Mouse (Mus musculus) stomach, embryonic 14.5 days (tissue): ENCODE results near the gene Gna12. TPM values are rescaled to one million over a fixed set of nuclear protein-coding genes. Genes with fewer than 3 reads are reported as not detected.
A peak's percentile ranks its signal among the peaks of the same experiment; 100 is the strongest.

ENCODE experiments used
- ATAC-seq: fragments of 200-750 bp; cut with Nextera tagmentation; 2 replicates; pipeline ENCODE4 v1.8.0; 2017; ENCODE audit warnings: low read depth, moderate TSS enrichment; ENCODE audit not compliant: insufficient number of reproducible peaks, insufficient read depth, low FRiP score
- H3K27ac ChIP-seq: fragments of 300-500 bp; sonication (generic); 2 replicates; pipeline ENCODE4 v1.5.1; 2014; ENCODE audit warnings: mild to moderate bottlenecking, low read length, moderate library complexity, mixed read lengths
- H3K27me3 ChIP-seq: fragments of 300-500 bp; sonication (generic); 2 replicates; pipeline ENCODE4 v1.6.1; 2014; ENCODE audit warnings: low read length, control low read depth, mixed read lengths; ENCODE audit not compliant: control insufficient read depth, insufficient read depth
- H3K36me3 ChIP-seq: fragments of 300-500 bp; sonication (generic); 2 replicates; pipeline ENCODE4 v1.6.1; 2014; ENCODE audit warnings: mild to moderate bottlenecking, control low read depth, low read length, moderate library complexity, mixed read lengths; ENCODE audit not compliant: control insufficient read depth, insufficient read depth
- H3K4me1 ChIP-seq: fragments of 300-500 bp; sonication (generic); 2 replicates; pipeline ENCODE4 v1.6.1; 2014; ENCODE audit warnings: low read length, control low read depth, mixed read lengths; ENCODE audit not compliant: control insufficient read depth, insufficient read depth
- H3K4me2 ChIP-seq: fragments of 300-500 bp; sonication (generic); replicated peaks from 2 replicates; pipeline ENCODE4 v1.6.1; 2014; ENCODE audit warnings: low read depth, low read length, control low read depth
- H3K4me3 ChIP-seq: fragments of 300-500 bp; sonication (generic); 2 replicates; pipeline ENCODE4 v1.5.1; 2014; ENCODE audit warnings: low read depth, low read length, control low read depth
- H3K9ac ChIP-seq: fragments of 300-500 bp; sonication (generic); replicated peaks from 2 replicates; pipeline ENCODE4 v1.6.1; 2014; ENCODE audit warnings: low read depth, mild to moderate bottlenecking, control low read depth, low read length, moderate library complexity, mixed read lengths
- H3K9me3 ChIP-seq: fragments of 300-500 bp; sonication (generic); 2 replicates; pipeline ENCODE4 v1.6.1; 2016; ENCODE audit warnings: low read depth, low read length, control low read depth; ENCODE audit not compliant: control insufficient read depth
- whole genome bisulfite sequencing: fragments of 180-500 bp; shearing (Covaris S2); extraction: QIAGEN DNeasy Blood & Tissue Kit; methylation state at CpG from one replicate; pipeline ENCODE4 v1.1.7; 2014; 5-methylcytosine and 5-hydroxymethylcytosine counted together
- polyA plus RNA-seq: library from polyadenylated mRNA; unstranded; fragments of >200 nt; fragmentation: Nextera tagmentation; extraction: Ambion mirVana; gene quantifications from 2 replicates; pipeline ENCODE4 v1.2.1, GENCODE M21; 2014

The Gna12 gene
- polyA plus RNA-seq, 1 experiment from 2014 or later, result 17.2 TPM

DNA sequence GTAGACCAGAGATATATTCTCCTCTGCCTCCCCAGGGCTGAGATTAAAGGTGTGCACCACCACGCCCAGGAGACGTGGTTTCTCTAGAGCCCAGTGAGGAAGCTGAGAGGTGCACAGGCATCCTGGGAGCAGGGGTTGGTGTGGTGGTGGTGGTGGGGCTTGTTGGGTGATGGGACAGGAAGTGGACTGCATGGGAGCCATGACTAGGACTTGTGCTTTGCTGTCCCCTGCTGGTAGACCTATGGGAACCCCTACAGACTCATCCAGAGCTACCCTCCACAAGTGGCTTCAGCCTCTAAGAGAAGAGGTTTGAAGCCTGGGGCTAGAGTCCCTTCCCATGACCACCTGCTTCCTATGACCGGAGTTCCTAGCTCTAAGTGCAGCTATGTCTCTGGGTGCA, 28.1 kb upstream of the Gna12 start:
- no peaks in the 10 kb centered on the region for H3K4me1 ChIP-seq
- no peaks in the 10 kb centered on the region for H3K27me3 ChIP-seq
- no peak overlapping the region for H3K9ac ChIP-seq
- 83% methylated on average over 3 of the region's 3 CpGs for WGBS
- no peak for ATAC-seq
- H3K27ac ChIP-seq, result no peak overlapping the region
- no peaks in the 10 kb centered on the region for H3K9me3 ChIP-seq
- H3K4me2 ChIP-seq, result no peak overlapping the region
- H3K4me3 ChIP-seq, result no peak overlapping the region
- no peaks in the 10 kb centered on the region for H3K36me3 ChIP-seq

DNA sequence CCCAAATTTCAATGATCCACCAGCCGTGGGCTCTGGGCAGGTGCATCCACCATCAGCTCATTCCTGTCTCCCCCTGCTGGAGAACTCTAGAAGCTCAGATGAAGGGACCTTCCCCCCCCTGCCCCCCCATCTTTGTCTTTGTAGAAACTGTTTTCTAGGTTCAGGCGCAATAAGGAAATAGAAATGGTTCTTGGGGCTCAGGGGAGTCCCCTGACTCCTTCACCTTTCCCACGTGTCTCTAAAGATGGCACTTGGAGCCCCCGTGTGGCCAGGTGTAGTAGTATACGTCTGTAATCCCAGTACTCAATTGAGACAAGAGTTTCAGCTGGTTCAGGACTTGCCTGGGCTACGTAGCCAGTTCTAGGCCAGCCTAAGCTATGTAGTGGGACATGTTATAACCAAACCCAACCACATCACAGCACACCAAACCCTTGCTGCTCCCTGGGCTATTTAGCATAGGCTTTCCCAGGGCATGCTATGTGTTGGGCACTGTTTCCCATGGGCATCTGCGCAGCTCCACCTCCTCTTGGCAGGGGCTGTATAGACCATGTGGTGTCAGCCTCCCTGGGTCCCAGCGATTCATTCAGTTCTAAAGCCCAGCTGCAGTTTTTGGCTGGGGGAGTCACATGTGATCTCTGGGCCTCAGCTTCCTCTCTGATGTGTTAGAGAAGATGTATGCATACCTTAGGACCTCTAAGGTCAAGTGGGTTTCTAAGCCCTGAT, 27.4 kb upstream of the Gna12 start:
- H3K27me3 ChIP-seq, result no peaks in the 10 kb centered on the region
- H3K36me3 ChIP-seq, result no peaks in the 10 kb centered on the region
- ATAC-seq, result no peak
- no peaks in the 10 kb centered on the region for H3K4me1 ChIP-seq
- H3K9me3 ChIP-seq, result no peaks in the 10 kb centered on the region
- no peak overlapping the region for H3K4me3 ChIP-seq
- 58% methylated on average over 8 of the region's 8 CpGs for WGBS
- no peak overlapping the region for H3K27ac ChIP-seq
- H3K9ac ChIP-seq, result no peak overlapping the region
- no peak overlapping the region for H3K4me2 ChIP-seq

DNA sequence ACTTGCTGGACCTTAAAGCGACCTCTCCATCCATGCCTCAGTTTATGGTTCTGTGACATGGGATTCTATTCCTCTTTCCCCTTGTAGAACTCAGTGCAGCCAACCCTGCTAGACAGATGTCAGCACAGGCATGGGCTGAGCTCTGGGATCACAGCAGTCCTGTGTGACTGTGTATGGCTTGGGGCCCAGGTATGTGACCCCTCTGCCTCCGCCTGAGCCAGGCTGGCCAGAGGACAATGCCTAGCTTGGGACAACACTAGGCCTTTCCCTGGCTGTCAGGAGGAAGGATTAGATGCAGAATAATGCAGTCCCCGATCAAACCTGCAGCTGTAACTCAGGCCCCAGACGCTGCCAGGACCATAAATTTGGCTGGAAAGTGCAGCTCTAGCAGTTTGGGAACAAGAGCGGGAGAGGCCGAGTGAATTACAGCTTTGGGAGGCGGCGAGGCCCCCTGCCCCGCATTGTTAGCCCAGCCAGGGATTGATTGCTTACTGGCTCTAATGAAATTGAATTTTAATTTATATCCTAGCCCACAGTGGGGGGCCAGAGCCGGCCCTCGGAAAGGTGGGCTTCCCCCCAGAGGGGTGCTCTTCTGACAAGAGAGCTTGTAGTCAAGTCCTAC, 25.8 kb upstream of the Gna12 start:
- Histone ChIP-seq H3K4me3 (no peak overlapping the region), H3K27me3 (no peaks in the 10 kb centered on the region), H3K27ac (no peak overlapping the region), H3K9me3 (no peaks in the 10 kb centered on the region; the same call in 1 of the 2 replicates), H3K4me2 (no peak overlapping the region), H3K36me3 (no peaks in the 10 kb centered on the region), H3K9ac (no peak overlapping the region), H3K4me1 (no peaks in the 10 kb centered on the region)
- WGBS, result 50% methylated on average over 11 of the region's 11 CpGs
- no peak for ATAC-seq

DNA sequence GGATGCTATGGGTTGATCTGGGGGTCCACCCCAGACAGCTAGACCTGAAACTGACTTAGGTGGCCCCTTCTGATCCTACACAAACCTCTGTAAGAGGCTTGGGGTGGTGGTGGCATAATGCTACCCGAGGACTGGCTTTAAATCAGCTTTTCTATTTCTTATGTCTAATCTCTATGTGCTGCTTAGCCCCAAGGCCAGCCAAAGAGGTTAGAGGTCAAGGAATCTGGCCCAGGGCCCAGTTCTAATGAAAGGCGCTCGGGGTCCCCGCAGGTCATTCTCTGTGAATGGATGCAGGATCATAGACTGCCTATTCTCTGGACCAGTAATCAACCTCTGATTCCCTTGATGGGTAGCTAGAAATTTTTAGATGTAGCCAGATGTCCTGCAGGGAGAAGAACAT, 24.5 kb upstream of the Gna12 start:
- Histone ChIP-seq H3K9ac (no peak overlapping the region), H3K4me2 (no peak overlapping the region), H3K27ac (no peak overlapping the region), H3K4me3 (no peak overlapping the region), H3K27me3 (no peaks in the 10 kb centered on the region), H3K4me1 (no peaks in the 10 kb centered on the region), H3K36me3 (no peaks in the 10 kb centered on the region), H3K9me3 (no peaks in the 10 kb centered on the region; the same call in 1 of the 2 replicates)
- ATAC-seq, result no peak
- 78% methylated on average over 4 of the region's 4 CpGs for WGBS

DNA sequence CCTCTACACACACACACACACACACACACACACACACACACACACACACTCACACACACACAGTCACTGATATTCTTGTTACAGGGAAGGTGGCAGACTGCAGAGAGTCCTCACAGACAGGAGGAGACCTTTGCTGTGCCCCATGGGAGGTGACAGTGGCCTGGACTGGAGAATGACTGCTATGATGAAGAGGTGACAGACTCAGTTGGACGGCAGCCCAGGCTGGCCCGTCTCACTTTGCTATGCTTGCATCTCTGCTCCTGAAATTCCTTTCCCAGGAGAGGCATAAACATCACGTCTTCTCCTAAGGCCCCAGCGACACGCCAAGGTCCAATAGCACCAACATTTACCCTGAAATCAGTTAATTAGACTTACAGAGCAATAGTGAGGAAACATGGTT, 23.5 kb upstream of the Gna12 start:
- no peak overlapping the region for H3K27ac ChIP-seq
- H3K4me3 ChIP-seq, result no peak overlapping the region
- no peak for ATAC-seq
- H3K27me3 ChIP-seq, result no peaks in the 10 kb centered on the region
- H3K9ac ChIP-seq, result no peak overlapping the region
- no peaks in the 10 kb centered on the region for H3K4me1 ChIP-seq
- H3K4me2 ChIP-seq, result no peak overlapping the region
- H3K36me3 ChIP-seq, result no peaks in the 10 kb centered on the region
- no peaks in the 10 kb centered on the region; the same call in 1 of the 2 replicates for H3K9me3 ChIP-seq
- 65% methylated on average over 5 of the region's 5 CpGs for WGBS

DNA sequence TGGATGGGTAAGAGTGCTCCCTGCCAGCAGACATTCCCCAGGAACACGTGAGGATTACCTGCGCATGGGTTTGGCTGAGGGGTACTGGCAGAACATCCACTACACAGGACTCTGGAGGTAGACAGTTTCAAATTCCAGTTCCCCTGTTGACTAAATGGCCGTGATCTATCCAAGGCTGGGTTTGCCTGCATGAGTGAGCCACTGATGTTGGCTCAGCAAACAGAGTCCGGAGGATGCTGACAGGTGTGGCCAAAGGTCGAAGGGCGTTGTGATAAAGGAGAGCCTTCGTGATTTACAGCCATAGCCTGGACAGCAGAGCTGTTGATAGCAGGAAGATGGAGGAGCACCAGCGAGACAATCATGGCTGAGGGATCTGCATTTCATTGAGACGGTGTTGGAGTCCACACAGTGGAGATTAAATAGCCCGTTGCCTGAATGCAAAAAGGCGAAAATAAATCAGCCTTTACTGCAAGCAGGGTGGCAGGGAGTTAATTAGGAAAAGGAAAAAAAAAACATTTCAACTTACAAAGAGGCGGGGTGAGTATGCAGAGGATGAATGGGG, 22.3 kb upstream of the Gna12 start:
- H3K9me3 ChIP-seq, result no peaks in the 10 kb centered on the region; the same call in 1 of the 2 replicates
- no peak overlapping the region for H3K27ac ChIP-seq
- no peaks in the 10 kb centered on the region for H3K27me3 ChIP-seq
- H3K4me1 ChIP-seq, result no peaks in the 10 kb centered on the region
- no peak for ATAC-seq
- H3K4me3 ChIP-seq, result no peak overlapping the region
- WGBS, result 46% methylated on average over 12 of the region's 12 CpGs
- no peaks in the 10 kb centered on the region for H3K36me3 ChIP-seq
- H3K4me2 ChIP-seq, result no peak overlapping the region
- no peak overlapping the region for H3K9ac ChIP-seq

DNA sequence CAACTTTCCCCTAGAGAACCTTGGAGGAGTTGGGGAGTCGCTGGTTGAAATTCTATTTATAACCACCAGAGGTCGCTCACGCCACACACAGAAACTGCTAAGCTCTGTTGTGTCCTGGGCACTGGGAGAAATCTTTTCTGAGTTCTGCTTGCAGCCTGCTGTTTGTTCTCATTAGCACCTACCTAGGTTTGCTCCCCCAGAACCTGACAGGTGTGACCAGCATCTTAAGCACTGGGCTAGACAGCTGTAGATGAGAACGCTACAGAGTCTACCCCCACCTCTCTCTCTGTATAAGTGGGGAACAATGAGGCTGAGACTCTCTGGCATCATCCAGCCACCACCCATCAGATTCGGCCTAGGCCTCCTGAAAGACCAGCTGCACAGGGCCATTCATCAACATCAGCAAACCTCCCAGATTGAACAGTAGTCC, 17.1 kb upstream of the Gna12 start:
- no peaks in the 10 kb centered on the region for H3K4me1 ChIP-seq
- H3K9me3 ChIP-seq, result no peaks in the 10 kb centered on the region; the same call in 1 of the 2 replicates
- H3K4me3 ChIP-seq, result no peak overlapping the region
- H3K9ac ChIP-seq, result no peak overlapping the region
- no peaks in the 10 kb centered on the region for H3K36me3 ChIP-seq
- H3K4me2 ChIP-seq, result no peak overlapping the region
- no peaks in the 10 kb centered on the region for H3K27me3 ChIP-seq
- WGBS, result 9% methylated on average over 5 of the region's 5 CpGs
- H3K27ac ChIP-seq, result no peak overlapping the region
- ATAC-seq, result peak; percentile 49; the same call in 1 of the 2 replicates

DNA sequence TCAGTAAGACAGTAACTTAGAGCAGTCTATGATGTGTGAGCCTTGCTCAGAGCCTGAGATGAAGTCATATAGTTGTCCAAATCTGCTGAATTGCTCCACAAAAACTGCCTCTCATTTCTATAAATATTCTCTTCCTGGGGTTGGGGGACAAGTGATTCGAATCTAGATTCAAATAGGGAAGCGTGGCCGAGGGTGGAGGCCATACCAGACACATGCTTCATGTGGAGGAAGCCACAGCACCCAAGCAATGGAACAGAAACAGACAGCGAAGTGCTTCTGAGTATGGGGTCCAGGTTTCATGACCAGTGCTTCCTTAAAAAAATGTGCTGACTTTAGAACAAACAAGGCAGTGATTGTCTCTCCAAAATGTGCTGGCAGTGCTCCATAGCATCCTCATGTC, 11.7 kb upstream of the Gna12 start:
- WGBS, result 69% methylated on average over 4 of the region's 4 CpGs

More for the DNA sequence above, 11.7 kb upstream of the Gna12 start:
- H3K27ac ChIP-seq, result no peak overlapping the region
- ATAC-seq, result no peak
- no peak overlapping the region for H3K9ac ChIP-seq
- no peak overlapping the region for H3K4me3 ChIP-seq
- no peaks in the 10 kb centered on the region for H3K36me3 ChIP-seq
- no peaks in the 10 kb centered on the region for H3K4me1 ChIP-seq
- H3K27me3 ChIP-seq, result no peaks in the 10 kb centered on the region
- no peak overlapping the region for H3K4me2 ChIP-seq
- no peaks in the 10 kb centered on the region for H3K9me3 ChIP-seq
